Mouse (Mus musculus) bone marrow, adult 2 months (tissue): ENCODE measurements around the gene Tulp4.

Source experiments
- CTCF ChIP-seq: fragments of 200-500 bp; IDR thresholded peaks from 2 replicates; pipeline ENCODE4 v1.5.1; 2011; ENCODE audit warnings: low read length, control low read depth; ENCODE audit not compliant: control insufficient read depth, insufficient read depth
- POLR2A ChIP-seq: fragments of 200-500 bp; IDR thresholded peaks from 2 replicates; pipeline ENCODE4 v1.6.1; 2011; ENCODE audit warnings: low read depth, mild to moderate bottlenecking, control low read depth, low read length, borderline replicate concordance; ENCODE audit not compliant: control insufficient read depth

- TF ChIP-seq CTCF, result no peak
- TF ChIP-seq POLR2A, result no peak
These were observed 83.0 kb downstream of the Tulp4 start for GRCm38 (mm10) chr17:6189207-6189606.
